Mouse (Mus musculus) liver, embryonic 11.5 days (tissue): ENCODE results near the gene Snrnp70. TPM values are rescaled to one million over a fixed set of nuclear protein-coding genes. Genes with fewer than 3 reads are reported as not detected.

Source experiments
- ATAC-seq: fragments of 200-750 bp; cut with Nextera tagmentation; replicated peaks from 2 replicates; pipeline ENCODE4 v1.8.0; 2017; ENCODE audit warnings: moderate number of reproducible peaks, mild to moderate bottlenecking, moderate TSS enrichment, moderate library complexity; ENCODE audit not compliant: low FRiP score
- DNase-seq: peaks from one replicate; pipeline ENCODE4 v3.0.0-alpha.2; 2017; ENCODE audit warnings: low spot score
- H3K27ac ChIP-seq: fragments of 300-500 bp; sonication (generic); 2 replicates; pipeline ENCODE4 v1.5.1; 2014; ENCODE audit warnings: mild to moderate bottlenecking, low read depth, low read length, control low read depth
- H3K27me3 ChIP-seq: fragments of 300-500 bp; sonication (generic); replicated peaks from 2 replicates; pipeline ENCODE4 v1.6.1; 2014; ENCODE audit warnings: low read length, mixed read lengths; ENCODE audit not compliant: control insufficient read depth, insufficient read depth
- H3K36me3 ChIP-seq: fragments of 300-500 bp; sonication (generic); 2 replicates; pipeline ENCODE4 v1.6.1; 2014; ENCODE audit warnings: mild to moderate bottlenecking, low read length, moderate library complexity, mixed read lengths; ENCODE audit not compliant: control insufficient read depth, insufficient read depth
- H3K4me1 ChIP-seq: fragments of 300-500 bp; sonication (generic); replicated peaks from 2 replicates; pipeline ENCODE4 v1.6.1; 2014; ENCODE audit warnings: low read length, mixed read lengths; ENCODE audit not compliant: control insufficient read depth, insufficient read depth
- H3K4me2 ChIP-seq: fragments of 300-500 bp; sonication (generic); 2 replicates; pipeline ENCODE4 v1.6.1; 2014; ENCODE audit warnings: mild to moderate bottlenecking, control low read depth, moderate library complexity
- H3K4me3 ChIP-seq: fragments of 300-500 bp; sonication (generic); 2 replicates; pipeline ENCODE4 v1.5.1; 2014; ENCODE audit warnings: low read depth, low read length, control low read depth
- H3K9ac ChIP-seq: fragments of 300-500 bp; sonication (generic); 2 replicates; pipeline ENCODE4 v1.6.1; 2014; ENCODE audit warnings: low read depth, low read length, control low read depth
- H3K9me3 ChIP-seq: fragments of 300-500 bp; sonication (generic); 2 replicates; pipeline ENCODE4 v1.6.1; 2016; ENCODE audit warnings: low read length, inconsistent platforms, mixed read lengths; ENCODE audit not compliant: control insufficient read depth
- WGBS: fragments of 180-500 bp; shearing (Covaris S2); extraction: QIAGEN DNeasy Blood & Tissue Kit; methylation state at CpG from one replicate; pipeline ENCODE4 v1.1.7; 2014; 5-methylcytosine and 5-hydroxymethylcytosine counted together
- polyA plus RNA-seq: library from polyadenylated mRNA; unstranded; fragments of >200 nt; fragmentation: Nextera tagmentation; extraction: Ambion mirVana; gene quantifications from 2 replicates; pipeline ENCODE4 v1.2.1, GENCODE M21; 2014

Snrnp70 gene
- polyA plus RNA-seq, 1 experiment from 2014 or later, result 64.4 TPM

GRCm38 (mm10) chr7:45433835-45434202 lies 38.3 kb upstream of the Snrnp70 start:
- Histone ChIP-seq H3K4me3 (peak overlapping the region; percentile 83), H3K9me3 (no peaks in the 10 kb centered on the region), H3K4me1 (peaks cover 32% of the 10 kb centered on the region), H3K27me3 (no peaks in the 10 kb centered on the region), H3K9ac (peak overlapping the region; percentile 86), H3K4me2 (peak overlapping the region; percentile 89), H3K27ac (peak overlapping the region; percentile 81), H3K36me3 (peaks cover 22% of the 10 kb centered on the region)
- 2% methylated on average over 7 of the region's 7 CpGs for WGBS
- no peak for DNase-seq
- no peak for ATAC-seq

GRCm38 (mm10) chr7:45426556-45426955 lies 31.0 kb upstream of the Snrnp70 start:
- ATAC-seq, result no peak
- Histone ChIP-seq H3K4me3 (no peak overlapping the region), H3K36me3 (peaks cover 79% of the 10 kb centered on the region), H3K9me3 (no peaks in the 10 kb centered on the region), H3K9ac (no peak overlapping the region), H3K4me1 (no peaks in the 10 kb centered on the region; the same call in 1 of the 2 replicates), H3K27ac (no peak overlapping the region), H3K4me2 (no peak overlapping the region), H3K27me3 (no peaks in the 10 kb centered on the region)
- DNase-seq, result no peak
- WGBS, result 89% methylated on average over 8 of the region's 8 CpGs

GRCm38 (mm10) chr7:45421194-45421593 lies 25.7 kb upstream of the Snrnp70 start:
- DNase-seq (no peak), ATAC-seq (no peak)
- Histone ChIP-seq H3K9ac (no peak overlapping the region), H3K27ac (no peak overlapping the region), H3K9me3 (no peaks in the 10 kb centered on the region), H3K36me3 (peaks cover 46% of the 10 kb centered on the region), H3K4me3 (no peak overlapping the region), H3K4me2 (no peak overlapping the region), H3K27me3 (peaks cover 40% of the 10 kb centered on the region), H3K4me1 (no peaks in the 10 kb centered on the region)
- WGBS, result 91% methylated on average over 14 of the region's 14 CpGs

- Histone ChIP-seq H3K4me1 (0 out of 2 replicates have a peak, but pooled peaks cover 2% of the 10 kb centered on the region), H3K36me3 (peaks cover 43% of the 10 kb centered on the region), H3K4me3 (no peak within 1 kb of the TSS), H3K4me2 (peak within 1 kb of the TSS; percentile 6; the same call in 1 of the 2 replicates), H3K9ac (no peak within 1 kb of the TSS), H3K27ac (no peak within 1 kb of the TSS), H3K9me3 (no peaks in the 10 kb centered on the region), H3K27me3 (peaks cover 47% of the 10 kb centered on the region)
- DNase-seq (no peak), ATAC-seq (no peak)
- WGBS, result 63% methylated on average over 6 of the region's 6 CpGs
These were observed 25.0 kb upstream of the Snrnp70 start, which contains the start of gene Lhb for GRCm38 (mm10) chr7:45420615-45420919. TSS of gene Lhb (plus strand) at chr7:45420820.

- DNase-seq (no peak), ATAC-seq (no peak)
- 26% methylated on average over 27 of the region's 27 CpGs for WGBS
- Histone ChIP-seq H3K4me3 (no peak overlapping the region), H3K4me2 (peak overlapping the region; percentile 6; the same call in 1 of the 2 replicates), H3K27ac (no peak overlapping the region), H3K36me3 (peaks cover 39% of the 10 kb centered on the region), H3K9ac (no peak overlapping the region), H3K9me3 (no peaks in the 10 kb centered on the region), H3K27me3 (peaks cover 52% of the 10 kb centered on the region), H3K4me1 (0 out of 2 replicates have a peak, but pooled peaks cover 4% of the 10 kb centered on the region)
These were observed 24.5 kb upstream of the Snrnp70 start for GRCm38 (mm10) chr7:45419859-45420614.

GRCm38 (mm10) chr7:45417962-45418492 lies 22.5 kb upstream of the Snrnp70 start:
- ATAC-seq (no peak), DNase-seq (no peak)
- Histone ChIP-seq H3K27me3 (peaks cover 72% of the 10 kb centered on the region), H3K36me3 (peaks cover 20% of the 10 kb centered on the region), H3K4me2 (no peak overlapping the region), H3K4me1 (peaks cover 11% of the 10 kb centered on the region), H3K9me3 (no peaks in the 10 kb centered on the region), H3K4me3 (no peak overlapping the region), H3K9ac (no peak overlapping the region), H3K27ac (no peak overlapping the region)
- WGBS, result 11% methylated on average over 13 of the region's 13 CpGs

GRCm38 (mm10) chr7:45415636-45416035 lies 20.1 kb upstream of the Snrnp70 start:
- DNase-seq, result no peak
- Histone ChIP-seq H3K9me3 (no peaks in the 10 kb centered on the region), H3K36me3 (no peaks in the 10 kb centered on the region), H3K27ac (no peak overlapping the region), H3K4me3 (peak overlapping the region; percentile 14; the same call in 1 of the 2 replicates), H3K27me3 (peaks cover 91% of the 10 kb centered on the region), H3K4me2 (peak overlapping the region; percentile 26; the same call in 1 of the 2 replicates), H3K9ac (no peak overlapping the region), H3K4me1 (peaks cover 11% of the 10 kb centered on the region)
- WGBS, result 12% methylated on average over 37 of the region's 37 CpGs
- no peak for ATAC-seq

- Histone ChIP-seq H3K9me3 (no peaks in the 10 kb centered on the region), H3K9ac (no peak overlapping the region), H3K4me1 (peaks cover 11% of the 10 kb centered on the region), H3K36me3 (no peaks in the 10 kb centered on the region), H3K4me3 (no peak overlapping the region), H3K27ac (no peak overlapping the region), H3K27me3 (peaks cover 94% of the 10 kb centered on the region), H3K4me2 (peak overlapping the region; percentile 91; the same call in 1 of the 2 replicates)
- no peak for DNase-seq
- WGBS, result 32% methylated on average over 12 of the region's 12 CpGs
- ATAC-seq, result no peak
These were observed 19.2 kb upstream of the Snrnp70 start for GRCm38 (mm10) chr7:45414740-45415224.
